Mouse (Mus musculus): ENCODE measurements around the gene Wwox. TPM values are rescaled to one million over a fixed set of nuclear protein-coding genes. Genes with fewer than 3 reads are reported as not detected.

The Wwox gene
- total and polyA plus RNA-seq, 3 experiments, result 7.6 to 61.8 (median 12.2) TPM

- Histone ChIP-seq H3K9me3 (replicated peaks; ENCODE audit: insufficient read depth, low read length) (no peaks in the 10 kb centered on the region), H3K27me3 (ENCODE audit: control insufficient read depth in 1 of 2, insufficient read depth in 2 of 2, low read length in 2 of 2) (no peaks in the 10 kb centered on the region), H3K4me1 (ENCODE audit: control insufficient read depth in 1 of 2, insufficient read depth in 2 of 2, low read length in 2 of 2) (no peaks in the 10 kb centered on the region), H3K79me2 (ENCODE audit: control insufficient read depth, insufficient read depth, low read length, poor library complexity) (no peaks in the 10 kb centered on the region), H3K4me3 (ENCODE audit: control insufficient read depth in 1 of 2, insufficient read depth in 1 of 2, low read depth in 2 of 2, low read length in 2 of 2) (no peak overlapping the region), H3K27ac (ENCODE audit: control insufficient read depth, low read depth, low read length) (no peak overlapping the region), H3K9ac (ENCODE audit: control insufficient read depth, low read depth, low read length, poor library complexity, severe bottlenecking) (no peak overlapping the region), H3K36me3 (ENCODE audit: control insufficient read depth in 1 of 2, insufficient read depth in 2 of 2, low read length in 2 of 2) (no peaks in the 10 kb centered on the region)
- no peak for DNase-seq (ENCODE audit: low read depth, low spot score)
- no peak for TF ChIP-seq POLR2A (IDR thresholded peaks at IDR 0.05; ENCODE audit: control insufficient read depth in 1 of 2, insufficient read depth in 1 of 2, low read depth in 1 of 2, low read length in 2 of 2, poor library complexity in 1 of 2)
- TF ChIP-seq RAD21 (IDR thresholded peaks at IDR 0.05; ENCODE audit: low read depth, low read length), result no peak
- TF ChIP-seq RCOR1 (IDR thresholded peaks at IDR 0.05; ENCODE audit: low read depth, low read length), result no peak
- no peak for TF ChIP-seq SMC3 (IDR thresholded peaks at IDR 0.05; ENCODE audit: low read depth, low read length)
- no peak for TF ChIP-seq USF2 (IDR thresholded peaks at IDR 0.05; ENCODE audit: borderline replicate concordance in 1 of 2, insufficient read depth in 1 of 2, low read depth in 1 of 2, low read length in 2 of 2)
- TF ChIP-seq MEF2A (IDR thresholded peaks at IDR 0.05; ENCODE audit: extremely low read depth, insufficient replicate concordance, low read depth, low read length, poor library complexity, severe bottlenecking), result no peak
- TF ChIP-seq POLR2AphosphoS5 (IDR thresholded peaks at IDR 0.05; ENCODE audit: borderline replicate concordance, low read depth, low read length), result no peak
- TF ChIP-seq EP300 (IDR thresholded peaks at IDR 0.05; ENCODE audit: low read depth in 1 of 2, low read length in 2 of 2), result no peak
- TF ChIP-seq UBTF (IDR thresholded peaks at IDR 0.05; ENCODE audit: borderline replicate concordance, insufficient read depth, low read depth, low read length), result no peak
- no peak for TF ChIP-seq BHLHE40 (IDR thresholded peaks at IDR 0.05; ENCODE audit: borderline replicate concordance, low read depth, low read length)
- TF ChIP-seq HCFC1 (IDR thresholded peaks at IDR 0.05; ENCODE audit: low read depth, low read length), result no peak
- TF ChIP-seq ZKSCAN1 (IDR thresholded peaks at IDR 0.05; ENCODE audit: low read depth, low read length), result no peak
- no peak for TF ChIP-seq NRF1 (IDR thresholded peaks at IDR 0.05; ENCODE audit: insufficient read depth, low read depth, low read length, poor library complexity, severe bottlenecking)
- TF ChIP-seq NELFE (IDR thresholded peaks at IDR 0.05; ENCODE audit: low read depth, low read length), result no peak
Measured at GRCm38 (mm10) chr8:114526626-114527267, 87.3 kb downstream of the Wwox start.

- Histone ChIP-seq H3K27me3 (ENCODE audit: control insufficient read depth in 1 of 2, insufficient read depth in 2 of 2, low read length in 2 of 2) (no peaks in the 10 kb centered on the region), H3K36me3 (ENCODE audit: control insufficient read depth in 1 of 2, insufficient read depth in 2 of 2, low read length in 2 of 2) (no peaks in the 10 kb centered on the region), H3K9me3 (replicated peaks; ENCODE audit: insufficient read depth, low read length) (no peaks in the 10 kb centered on the region), H3K4me3 (ENCODE audit: control insufficient read depth in 1 of 2, insufficient read depth in 1 of 2, low read depth in 2 of 2, low read length in 2 of 2) (no peak overlapping the region), H3K27ac (ENCODE audit: control insufficient read depth, low read depth, low read length) (no peak overlapping the region), H3K9ac (ENCODE audit: control insufficient read depth, low read depth, low read length, poor library complexity, severe bottlenecking) (no peak overlapping the region), H3K79me2 (ENCODE audit: control insufficient read depth, insufficient read depth, low read length, poor library complexity) (no peaks in the 10 kb centered on the region), H3K4me1 (ENCODE audit: control insufficient read depth in 1 of 2, insufficient read depth in 2 of 2, low read length in 2 of 2) (no peaks in the 10 kb centered on the region)
- TF ChIP-seq KAT2A (conservative IDR thresholded peaks at IDR 0.05; ENCODE audit: low read depth, low read length) (no peak), GATA1 (IDR thresholded peaks at IDR 0.05; ENCODE audit: low read depth, low read length) (no peak)
- no peak for DNase-seq (ENCODE audit: low read depth, low spot score)
Measured at GRCm38 (mm10) chr8:114527648-114528221, 88.3 kb downstream of the Wwox start.
